Mouse (Mus musculus): ENCODE measurements around the gene Ctbp1. TPM values are rescaled to one million over a fixed set of nuclear protein-coding genes. Genes with fewer than 3 reads are reported as not detected.

The Ctbp1 gene
- total RNA-seq (2021) = 100 to 1,000 TPM; 236 to 245 TPM

DNA sequence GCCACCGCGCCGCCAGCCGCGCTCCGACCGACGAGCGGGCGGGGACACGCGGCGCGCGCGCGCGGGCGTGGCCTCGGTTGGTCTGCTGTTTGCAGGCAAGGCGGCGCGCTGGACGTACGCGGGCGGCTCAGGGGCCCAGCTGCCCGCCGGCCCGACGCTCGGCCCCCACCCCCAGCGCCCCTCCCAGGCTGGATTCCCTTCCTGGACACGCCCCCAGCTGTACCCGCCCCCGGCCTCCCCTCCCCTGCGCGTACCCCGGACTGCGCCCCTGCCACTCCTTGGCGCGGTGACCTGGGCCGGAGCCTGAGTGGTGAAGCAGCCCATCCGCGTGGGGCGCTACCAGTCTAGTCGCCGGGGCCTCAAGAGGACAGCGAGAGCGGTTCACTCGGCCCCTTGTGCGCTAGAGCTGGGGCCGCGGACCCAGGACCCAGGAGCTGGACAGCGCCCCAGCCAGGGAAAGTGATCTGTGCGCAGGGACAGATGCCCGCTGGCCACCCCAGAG lies at the start of gene Ctbp1:
TSS of gene Ctbp1 (minus strand) at position 42 of the 502 bp plus-strand sequence.
- DNase-seq = peak; percentile 93 to 95
- intact Hi-C loops (cut with DNase I) = loop anchor here (1.0 to 5.0 kb wide), 3 partner anchors 60 to 167 kb away; partner anchors contain the start of genes Maea and Uvssa

DNA sequence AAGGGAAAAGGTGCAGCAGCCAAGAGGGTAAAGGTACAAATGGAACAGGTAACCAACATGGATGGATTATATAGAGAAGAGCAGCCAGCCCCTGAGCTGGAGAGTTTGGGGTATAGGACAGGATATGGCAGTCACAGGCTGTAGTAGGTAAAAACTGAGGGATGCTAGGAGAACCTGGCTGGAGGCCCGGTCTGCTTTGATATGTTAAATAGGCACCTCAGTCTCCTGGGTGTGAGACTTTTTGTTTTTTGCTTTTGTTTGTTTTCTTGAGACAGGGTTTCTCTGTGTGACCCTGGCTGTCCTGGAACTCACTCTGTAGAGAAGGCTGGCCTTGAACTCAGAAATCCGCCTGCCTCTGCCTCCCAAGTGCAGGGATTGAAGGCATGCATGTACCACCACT lies 49.7 kb upstream of the Ctbp1 start:
- DNase-seq = no peak
- intact Hi-C loops (cut with DNase I) = no loop called here

DNA sequence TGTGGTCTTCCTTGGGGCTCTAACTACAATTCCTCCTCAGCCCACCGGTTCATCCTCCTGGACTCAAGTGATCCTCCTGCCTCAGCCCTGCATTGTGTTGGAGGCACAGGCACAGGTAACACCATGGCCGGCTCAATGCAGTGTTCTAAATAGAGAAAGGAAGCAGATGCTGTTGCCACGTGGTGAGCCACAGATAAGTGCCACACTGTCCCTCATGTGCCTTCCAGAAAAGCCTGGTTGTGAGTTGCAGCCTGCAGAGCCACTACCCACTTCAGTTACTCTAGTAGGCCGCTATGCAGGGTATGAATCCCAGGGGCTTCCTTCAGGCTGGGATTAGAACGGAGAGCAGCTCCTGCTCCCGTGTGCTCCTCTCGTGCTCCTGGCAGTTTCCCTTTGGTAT lies 37.4 kb upstream of the Ctbp1 start:
- intact Hi-C loops (cut with DNase I) = no loop called here
- no peak for DNase-seq

DNA sequence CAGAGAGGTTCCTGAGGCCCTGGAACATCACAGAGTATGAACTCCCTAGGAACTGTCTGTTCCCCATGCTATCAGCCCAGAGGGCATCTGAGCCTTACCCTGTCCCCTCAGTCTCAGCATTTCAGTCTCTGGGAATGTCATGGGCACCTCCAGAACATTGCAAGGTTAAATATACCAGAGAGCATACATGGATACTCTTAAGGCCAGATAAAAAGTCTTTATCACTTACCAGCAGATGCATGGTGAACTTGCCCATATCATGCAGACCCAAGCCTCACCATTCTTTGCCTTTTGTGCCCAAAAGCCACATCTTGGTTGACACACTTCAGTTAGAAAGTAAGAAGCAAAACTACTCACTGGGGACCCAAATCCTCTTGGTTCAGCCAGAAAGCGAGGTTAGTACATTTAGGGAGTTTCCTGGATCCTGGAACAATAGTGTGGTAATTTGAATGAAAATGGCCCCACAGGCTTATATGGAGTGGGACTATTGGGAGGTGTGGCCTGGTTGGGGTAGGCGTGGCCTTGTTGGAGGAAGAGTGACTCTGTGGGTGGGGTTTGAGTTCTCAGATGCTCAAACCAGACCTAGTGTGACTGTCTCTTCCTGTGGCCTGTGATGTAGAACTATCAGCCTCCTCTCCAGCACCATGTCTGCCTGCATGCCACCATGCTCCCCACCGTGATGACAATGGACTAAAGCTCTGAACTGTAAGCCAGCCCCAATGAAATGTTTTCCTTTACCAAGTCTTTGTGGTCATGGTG lies 36.1 kb upstream of the Ctbp1 start:
- intact Hi-C loops (cut with DNase I) = no loop called here
- DNase-seq = no peak

DNA sequence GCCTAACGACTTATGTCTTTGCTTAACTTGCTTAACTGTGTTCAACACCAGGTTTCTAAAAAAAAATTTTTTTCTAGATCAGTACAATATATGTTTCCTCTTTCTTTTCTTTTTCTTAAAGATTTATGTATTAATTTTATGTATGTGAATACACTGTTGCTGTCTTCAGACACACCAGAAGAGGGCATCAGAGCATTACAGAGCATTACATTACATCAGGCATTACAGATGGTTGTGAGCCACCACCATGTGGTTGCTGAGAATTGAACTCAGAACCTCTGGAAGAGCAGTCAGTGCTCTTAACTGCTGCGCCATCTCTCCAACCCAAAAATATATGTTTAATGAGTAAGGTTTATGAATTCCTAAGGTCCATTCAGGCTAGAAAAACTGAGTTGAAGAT lies 27.0 kb upstream of the Ctbp1 start:
- DNase-seq = no peak
- intact Hi-C loops (cut with DNase I) = no loop called here

DNA sequence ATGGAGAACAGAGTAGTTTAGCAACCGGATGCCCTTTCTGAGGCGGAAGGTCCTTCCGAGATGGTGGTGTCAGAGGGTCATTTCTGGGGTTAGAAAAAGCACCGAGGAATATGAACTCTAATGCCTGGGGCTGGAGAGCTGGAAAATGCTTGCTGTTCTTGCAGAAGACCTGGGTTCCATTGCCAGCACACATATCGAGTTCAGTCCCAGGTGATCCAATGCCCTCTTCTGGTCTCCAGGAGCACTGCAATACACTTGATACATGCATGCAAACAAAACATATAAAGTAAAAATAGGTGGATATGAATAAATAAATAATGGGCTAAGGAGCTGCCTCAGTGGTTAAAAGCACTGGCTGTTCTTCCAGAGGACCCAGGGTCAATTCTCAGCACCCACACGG lies 22.4 kb upstream of the Ctbp1 start:
- intact Hi-C loops (cut with DNase I) = loop anchor here (1.0 kb wide), 1 partner anchor 94 kb away; no protein-coding TSS in a partner anchor
- peak; percentile 5 to 16 for DNase-seq

DNA sequence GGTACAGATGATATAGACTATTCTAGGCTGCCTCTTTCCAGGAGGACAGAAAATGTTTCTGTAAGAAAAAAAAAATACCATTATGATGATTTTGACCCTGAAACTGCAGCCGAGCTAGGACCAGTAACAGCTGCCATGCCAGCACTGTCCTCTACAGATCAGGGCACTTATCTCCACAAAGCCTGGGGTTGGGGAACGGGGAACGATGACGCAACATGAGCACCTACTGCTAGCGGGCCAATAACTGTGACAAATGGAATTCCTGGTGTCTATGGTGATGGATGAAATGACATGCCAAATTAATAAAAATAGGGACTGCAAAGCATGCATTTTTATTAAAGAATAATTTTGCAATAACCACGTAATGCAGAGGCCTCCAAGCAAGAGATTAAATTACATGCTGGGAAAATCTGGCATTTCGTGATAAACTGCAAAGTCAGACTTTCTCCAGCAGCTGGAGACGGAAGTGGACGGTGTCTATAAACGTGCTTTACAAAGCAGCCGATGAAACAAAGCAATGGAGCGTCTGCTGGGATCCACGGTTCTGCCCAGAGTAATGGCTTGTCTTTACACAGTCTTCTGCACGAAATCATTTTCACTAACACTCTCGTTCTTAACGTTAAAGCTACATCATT lies 19.1 kb upstream of the Ctbp1 start:
- no peak for DNase-seq
- intact Hi-C loops (cut with DNase I) = no loop called here

DNA sequence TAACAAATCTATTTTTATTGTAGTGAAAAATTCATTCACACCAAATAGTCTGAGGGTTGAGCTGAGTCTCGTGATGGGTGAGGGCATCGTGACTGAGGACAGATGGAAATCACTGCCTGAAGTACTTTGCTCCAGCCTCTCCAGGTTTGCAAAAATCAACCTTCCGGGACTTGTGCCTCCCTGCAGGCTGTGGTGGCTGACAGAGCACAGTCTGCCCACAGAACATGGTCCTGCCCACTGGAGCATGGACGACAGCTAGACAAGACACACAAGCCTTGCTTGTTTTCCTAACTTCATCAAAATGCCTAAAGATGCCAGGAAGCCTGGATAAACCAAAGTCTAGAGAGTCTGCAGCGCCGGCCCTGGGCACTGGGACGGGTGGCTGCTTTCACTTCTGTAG lies 9.2 kb upstream of the Ctbp1 start:
- DNase-seq = no peak
- intact Hi-C loops (cut with DNase I) = no loop called here

DNA sequence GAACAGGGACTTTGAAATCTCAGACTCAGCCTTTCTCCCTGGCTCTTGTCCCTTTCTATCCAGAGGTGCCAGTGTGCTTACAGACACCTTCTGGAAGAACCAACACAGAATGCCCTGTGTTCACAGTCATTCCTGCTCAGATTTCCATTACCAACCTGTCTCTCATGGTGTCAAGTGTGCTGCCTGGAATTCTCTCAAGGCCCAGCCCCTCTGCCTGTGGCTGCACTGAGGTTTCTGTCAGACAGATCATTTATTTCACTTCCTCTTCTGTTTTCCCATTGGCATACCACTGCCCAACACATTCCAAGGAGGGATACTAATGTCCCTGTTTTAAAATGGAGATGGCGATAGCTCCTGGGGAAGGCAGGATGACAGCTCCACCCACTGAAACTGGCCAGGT lies 6.6 kb upstream of the Ctbp1 start:
- intact Hi-C loops (cut with DNase I) = no loop called here
- DNase-seq = no peak

DNA sequence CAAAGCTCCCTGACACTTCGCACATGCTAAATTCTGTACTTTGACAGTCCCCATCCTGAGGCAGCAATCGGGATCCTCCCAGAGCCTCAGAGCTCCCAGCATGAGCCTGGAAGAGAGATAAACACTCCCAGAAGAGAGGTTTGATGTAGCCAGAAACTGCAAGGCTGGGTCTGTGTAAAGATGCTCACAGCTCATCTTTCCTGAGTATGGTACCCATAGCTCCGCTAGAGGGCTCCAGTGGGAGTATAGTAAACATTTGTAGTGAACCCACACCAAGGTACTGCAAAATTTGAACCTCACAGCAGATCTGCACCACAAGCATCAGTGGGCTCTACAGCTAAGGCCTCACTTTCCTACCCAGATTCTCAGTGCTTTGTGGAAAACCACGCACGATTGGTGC lies 4.2 kb upstream of the Ctbp1 start:
- intact Hi-C loops (cut with DNase I) = no loop called here
- peak in 1 of 2 experiments; percentile 33 for DNase-seq

DNA sequence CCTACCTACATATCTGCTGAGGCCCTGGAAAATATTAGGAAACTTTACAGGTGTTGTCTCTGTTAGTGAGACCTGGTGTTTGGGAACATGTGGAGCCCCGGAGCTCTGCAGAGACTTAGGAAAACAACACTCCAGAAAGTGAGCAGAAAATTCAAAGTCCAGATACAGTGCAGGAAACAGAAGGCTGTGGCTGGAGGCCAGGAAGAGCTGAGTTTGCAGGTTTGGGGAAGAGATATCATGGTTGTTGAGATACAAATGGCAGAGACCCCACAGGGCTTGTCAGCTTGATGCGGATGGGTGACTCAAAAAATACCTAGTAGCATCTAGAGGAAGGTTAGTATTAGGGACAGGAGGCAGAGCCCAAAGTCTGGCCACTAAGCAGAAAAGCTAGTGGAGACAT lies 2.5 kb upstream of the Ctbp1 start:
- no peak for DNase-seq
- intact Hi-C loops (cut with DNase I) = no loop called here

DNA sequence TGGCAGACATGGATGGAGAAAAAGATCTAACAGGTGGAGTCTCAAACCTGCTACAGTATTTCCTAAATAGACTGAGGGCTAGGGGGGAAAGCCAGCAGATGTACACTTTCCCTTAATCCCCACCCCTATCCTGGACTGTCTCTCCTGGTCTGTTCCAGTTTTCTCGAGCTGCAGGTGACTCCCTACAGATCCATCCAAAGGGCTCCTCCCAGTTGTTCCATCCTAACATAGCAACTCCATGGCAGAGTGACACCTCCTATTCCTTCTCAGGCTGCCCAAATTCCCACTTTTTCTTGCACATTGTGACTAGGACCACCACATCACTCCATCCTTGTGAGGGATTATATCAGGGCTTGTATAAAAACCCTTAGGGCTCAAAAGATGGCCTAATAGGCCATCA lies 960 bp upstream of the Ctbp1 start:
- no peak for DNase-seq
- intact Hi-C loops (cut with DNase I) = loop anchor here (1.0 to 2.0 kb wide), 2 partner anchors 59 to 103 kb away; partner anchors contain the start of genes Maea and Uvssa

DNA sequence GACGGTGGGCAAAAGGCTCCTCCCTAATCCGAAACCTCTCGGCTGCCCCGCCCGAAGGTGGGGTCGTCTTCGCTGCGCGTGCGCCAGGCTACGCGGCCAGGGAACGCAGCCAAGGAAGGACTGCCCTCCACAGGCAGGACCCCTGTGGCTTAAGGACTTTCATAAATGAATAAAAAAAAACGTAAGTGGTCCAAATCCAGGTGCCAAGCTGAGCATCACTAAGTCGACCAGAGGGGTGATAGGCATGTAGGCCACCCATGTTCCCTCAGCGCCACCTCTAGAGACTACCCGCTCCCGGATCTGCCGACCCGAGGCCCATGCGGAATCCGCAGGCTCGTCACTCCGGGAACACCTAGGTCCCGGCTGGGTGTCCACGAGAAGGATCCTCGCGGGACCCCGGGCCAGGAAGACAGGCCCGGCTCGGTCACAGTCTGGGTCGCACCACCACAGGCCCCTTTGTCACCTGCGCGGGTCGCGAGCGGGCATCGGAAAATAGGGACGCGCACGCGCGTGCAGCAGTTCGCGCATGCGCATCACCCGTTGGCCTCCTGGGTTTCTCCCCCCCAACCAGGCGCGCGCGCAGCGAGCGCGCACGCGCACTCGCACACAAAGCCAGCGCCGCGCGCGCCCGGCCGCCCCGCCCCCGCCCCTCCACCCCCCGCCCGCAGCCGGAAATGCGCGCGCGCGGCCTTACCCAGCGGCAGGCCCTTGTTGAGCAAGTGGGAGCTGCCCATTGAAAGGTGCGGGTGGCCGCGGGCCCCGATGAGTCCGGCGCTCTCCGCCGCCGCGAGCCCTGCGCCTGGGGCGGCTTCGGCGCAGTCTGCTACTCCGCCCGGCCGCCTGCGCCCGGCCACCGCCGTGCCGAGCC lies 475 bp downstream of the Ctbp1 start:
- peak; percentile 94 for DNase-seq
- intact Hi-C loops (cut with DNase I) = loop anchor here (2.0 to 5.0 kb wide), 2 partner anchors 60 to 168 kb away; partner anchors contain the start of gene Maea

DNA sequence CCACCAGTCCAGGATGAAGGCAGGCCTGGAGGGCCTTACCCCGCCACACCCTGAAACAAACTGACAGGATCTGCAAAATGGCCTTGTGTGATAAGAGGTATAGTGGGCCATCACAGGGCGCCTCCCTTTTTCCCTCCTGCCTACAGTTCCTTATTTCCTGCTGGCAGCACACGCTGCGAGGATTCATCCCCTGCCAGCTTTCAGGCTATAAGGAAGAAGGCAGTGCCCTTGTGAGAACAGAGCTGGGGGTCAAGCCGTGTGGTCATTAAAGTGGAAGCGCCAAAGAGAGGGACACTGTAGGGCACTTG lies 1.1 kb downstream of the Ctbp1 start:
- intact Hi-C loops (cut with DNase I) = loop anchor here (2.0 to 5.0 kb wide), 2 partner anchors 61 to 169 kb away; partner anchors contain the start of gene Maea
- no peak for DNase-seq

DNA sequence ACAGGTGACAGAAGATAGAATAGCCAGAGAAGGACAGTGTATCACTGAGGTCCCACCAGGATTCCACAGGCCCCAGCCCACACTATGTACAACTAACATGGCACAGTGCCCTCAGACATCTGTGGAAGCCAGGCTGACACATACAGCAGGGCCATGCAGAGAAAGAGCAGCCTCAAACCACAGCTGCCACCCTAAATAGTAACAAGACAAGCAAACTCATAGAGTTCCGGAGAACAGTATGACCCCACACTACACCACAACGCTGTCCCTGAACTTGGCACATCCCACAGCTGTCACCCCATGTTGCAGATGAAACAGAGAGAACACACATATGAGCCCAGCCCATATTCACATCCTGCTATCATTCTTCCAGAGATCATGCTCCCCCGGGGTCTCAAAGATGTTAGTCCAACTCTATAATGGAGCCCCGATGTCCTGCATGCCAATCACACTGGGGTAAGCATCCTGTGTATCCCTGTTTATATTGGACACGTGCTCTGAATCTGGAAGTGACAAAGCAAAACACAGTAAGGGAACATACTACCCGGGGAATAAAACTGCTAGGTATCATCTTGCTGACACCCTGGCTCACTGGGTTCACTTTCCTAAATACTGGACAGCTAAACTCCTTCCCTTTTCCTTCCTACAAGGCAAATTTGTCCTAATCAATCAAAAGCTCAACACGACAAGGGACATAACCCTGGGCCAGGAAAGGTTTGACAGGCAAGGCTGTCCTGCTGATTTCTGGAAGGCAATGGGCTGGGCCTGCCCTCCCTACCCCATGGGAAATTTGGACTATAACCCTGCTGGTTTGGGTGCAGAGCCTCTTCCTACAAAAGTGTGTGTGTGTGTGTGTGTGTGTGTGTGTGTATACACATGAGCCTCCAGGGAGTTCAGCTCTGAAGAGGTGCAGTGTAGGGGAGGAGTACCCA lies 1.7 kb downstream of the Ctbp1 start:
- intact Hi-C loops (cut with DNase I) = loop anchor here (5.0 kb wide), 1 partner anchor 169 kb away; no protein-coding TSS in a partner anchor
- peak in 1 of 2 experiments; percentile 16 for DNase-seq

DNA sequence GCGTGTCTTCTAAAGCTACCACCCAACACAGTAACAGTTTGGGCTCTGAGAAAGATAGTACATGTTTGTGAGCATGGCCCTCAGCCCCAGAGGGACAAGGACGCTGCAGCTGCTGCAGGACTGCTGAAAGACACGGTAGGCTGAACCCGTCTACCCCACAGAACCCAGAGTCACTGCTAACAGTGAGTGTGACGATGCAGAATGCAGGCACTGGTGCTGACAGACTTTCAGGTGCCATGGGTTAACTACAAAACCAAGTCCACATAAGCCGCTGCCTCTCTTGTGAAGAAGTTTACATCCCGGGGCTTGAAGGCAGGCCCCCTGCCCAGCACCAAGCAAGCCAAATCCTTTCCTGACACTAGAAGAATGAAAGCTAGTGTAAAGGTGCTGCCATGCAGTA lies 2.6 kb downstream of the Ctbp1 start:
- intact Hi-C loops (cut with DNase I) = loop anchor here (5.0 kb wide), 1 partner anchor 170 kb away; no protein-coding TSS in a partner anchor

DNA sequence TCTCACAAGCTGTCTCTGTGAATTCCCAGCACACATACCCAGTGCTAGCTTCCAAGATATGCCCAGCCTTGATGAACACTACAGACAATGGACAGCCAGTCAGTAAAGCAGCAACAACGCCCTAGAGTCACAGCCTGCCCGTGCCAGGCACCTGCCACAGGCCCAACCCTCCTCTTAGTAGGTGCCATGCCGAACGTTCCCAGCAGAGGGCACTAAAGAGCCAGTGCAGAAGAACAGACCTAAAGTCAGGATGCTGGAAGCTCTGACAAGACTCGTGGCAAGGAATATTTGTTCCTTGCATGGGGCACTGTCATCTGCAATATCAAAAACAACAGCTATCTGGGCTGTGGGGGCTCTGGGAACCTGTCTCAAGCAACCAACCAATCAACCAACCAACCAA lies 4.2 kb downstream of the Ctbp1 start:
- intact Hi-C loops (cut with DNase I) = loop anchor here (2.0 to 5.0 kb wide), 2 partner anchors 68 to 172 kb away; no protein-coding TSS in a partner anchor
- DNase-seq = peak; percentile 87 to 92

More for the DNA sequence above, 2.6 kb downstream of the Ctbp1 start:
- no peak for DNase-seq

DNA sequence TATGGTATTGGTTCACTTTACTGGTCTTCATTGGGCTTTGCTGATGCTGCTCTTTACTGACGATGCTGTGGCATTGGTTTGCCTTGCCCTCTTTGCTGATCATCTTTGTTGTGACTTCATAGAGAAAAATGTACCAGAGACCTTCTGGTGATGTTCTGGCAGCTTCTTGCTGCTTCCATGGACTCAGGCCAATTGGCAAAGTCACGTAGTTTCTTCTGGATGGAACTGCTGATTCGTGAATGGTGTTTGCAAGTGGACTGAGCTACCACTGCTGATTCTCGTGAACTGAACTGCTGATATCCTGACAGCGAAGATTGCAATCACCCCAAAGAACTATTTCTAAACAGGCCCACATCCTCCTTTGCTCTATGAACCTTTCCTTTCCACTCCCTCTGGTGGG lies 20.4 kb downstream of the Ctbp1 start:
- no peak for DNase-seq
- intact Hi-C loops (cut with DNase I) = no loop called here

DNA sequence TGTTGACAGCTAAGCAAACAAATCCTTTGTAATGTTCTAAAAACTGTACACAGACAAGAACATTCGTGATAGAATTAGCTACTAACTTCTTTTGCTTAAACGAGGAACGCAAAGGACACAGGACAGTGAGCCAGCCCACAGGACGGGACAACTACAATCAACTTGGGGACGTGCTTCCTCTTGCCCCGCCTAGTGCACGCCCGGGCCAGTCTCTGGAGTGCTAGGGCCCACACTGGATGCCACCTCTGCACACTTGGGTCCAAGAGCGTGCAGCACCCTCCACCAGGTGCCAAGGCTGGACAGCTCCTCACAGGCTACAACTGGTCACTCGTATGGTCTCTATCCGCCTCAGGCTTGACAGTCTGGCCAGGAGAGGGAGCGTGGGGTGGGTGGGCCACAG lies 26.6 kb downstream of the Ctbp1 start:
- intact Hi-C loops (cut with DNase I) = no loop called here
- DNase-seq = no peak

DNA sequence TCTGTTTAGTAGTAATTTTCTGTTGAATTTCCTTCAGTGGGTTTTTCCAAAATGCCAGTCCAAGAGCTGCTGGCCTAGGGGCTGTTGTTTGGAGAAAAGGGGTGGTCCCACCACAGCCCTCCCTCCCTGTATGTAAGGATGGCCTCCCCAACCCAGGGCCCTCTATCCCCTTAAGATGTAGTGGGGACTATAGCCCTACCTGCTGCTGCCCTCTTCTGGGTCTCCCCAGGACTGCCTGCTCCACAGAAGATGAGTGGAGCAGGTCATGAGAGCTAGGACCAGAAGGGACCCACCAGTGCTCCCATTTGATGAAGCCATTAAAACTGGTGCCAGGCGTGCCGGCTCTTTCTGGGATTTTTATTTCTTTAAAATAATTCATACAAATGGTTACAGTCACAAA lies 27.4 kb downstream of the Ctbp1 start:
- intact Hi-C loops (cut with DNase I) = loop anchor here (1.0 kb wide), 1 partner anchor 44 kb away; no protein-coding TSS in a partner anchor
- DNase-seq = peak in 1 of 2 experiments; percentile 52

Measured in heart, postnatal 10 days (tissue).